ENCODE assay signal across 14 mouse cellular contexts in genomic region chr13:97051158-97051557, GRCm38 (mm10). TPM values are rescaled to one million over a fixed set of nuclear protein-coding genes. Genes with fewer than 3 reads are reported as not detected.
DNase-seq lines count a peak whose midpoint lies in the region; ATAC-seq lines count a peak whose summit lies in the region.
"Had no signal": no experiment of that assay in that cellular context is flagged by ENCODE, and none has a peak within 500 bp of the region (broad histone marks: within the 10 kb centered on the region; RNA-seq: fewer than 3 reads in every experiment).

No protein-coding gene starts in this region.

- no peaks in the 10 kb centered on the region; the same call in 1 of the 2 replicates for H3K4me1 ChIP-seq in hindbrain, embryonic 16.5 days (ENCODE audit: control insufficient read depth, insufficient read depth, low read depth, low read length)
- no peaks in the 10 kb centered on the region for H3K4me1 ChIP-seq in hindbrain, embryonic 10.5 days (replicated peaks)
- H3K4me1 ChIP-seq: embryonic facial prominence, embryonic 15.5 days; heart, embryonic 10.5 days; liver, embryonic 13.5 days; midbrain, embryonic 15.5 days had no signal

- no peaks in the 10 kb centered on the region for H3K27me3 ChIP-seq in hindbrain, embryonic 16.5 days (replicated peaks; ENCODE audit: control insufficient read depth, insufficient read depth, low read length)
- H3K27me3 ChIP-seq in hindbrain, embryonic 10.5 days (ENCODE audit: insufficient read depth, poor library complexity, severe bottlenecking) = no peaks in the 10 kb centered on the region
- H3K27me3 ChIP-seq: embryonic facial prominence, embryonic 15.5 days; midbrain, embryonic 15.5 days had no signal

- H3K27ac ChIP-seq in hindbrain, embryonic 16.5 days (ENCODE audit: low read depth, low read length) = no peak overlapping the region
- H3K27ac ChIP-seq in hindbrain, embryonic 10.5 days = no peak overlapping the region
- H3K27ac ChIP-seq: embryonic facial prominence, embryonic 15.5 days; heart, embryonic 10.5 days; liver, embryonic 13.5 days; midbrain, embryonic 15.5 days had no signal

- WGBS in hindbrain, embryonic 16.5 days = 50% methylated on average over 6 of the region's 6 CpGs
- WGBS in hindbrain, embryonic 10.5 days = 82% methylated on average over 6 of the region's 6 CpGs

- no peak for DNase-seq in hindbrain, embryonic 10.5 days (ENCODE audit: low spot score)
- peak; percentile 65 to 74 for DNase-seq in right cerebral cortex, postnatal 10 days (ENCODE audit: low spot score in 2 of 2)
- DNase-seq in right cerebral cortex, postnatal 36 days (ENCODE audit: low spot score in 2 of 2) = no peak
- peak; percentile 97 to 98 for DNase-seq in cerebellum, postnatal 10 days
- peak; percentile 71 for DNase-seq in testis, postnatal 14 days (ENCODE audit: low spot score)
- DNase-seq in thymus, postnatal 10 days (ENCODE audit: low spot score in 2 of 2) = no peak
- DNase-seq: liver, embryonic 13.5 days; right cerebral cortex, postnatal 14 days had no signal

- no peak overlapping the region for H3K4me2 ChIP-seq in hindbrain, embryonic 16.5 days (ENCODE audit: low read length)
- H3K4me2 ChIP-seq: embryonic facial prominence, embryonic 15.5 days; liver, embryonic 13.5 days; midbrain, embryonic 15.5 days had no signal

- no peaks in the 10 kb centered on the region for H3K36me3 ChIP-seq in hindbrain, embryonic 16.5 days (ENCODE audit: control insufficient read depth, insufficient read depth, low read length)
- H3K36me3 ChIP-seq in hindbrain, embryonic 10.5 days = no peaks in the 10 kb centered on the region
- H3K36me3 ChIP-seq: embryonic facial prominence, embryonic 15.5 days; heart, embryonic 10.5 days; liver, embryonic 13.5 days; midbrain, embryonic 15.5 days had no signal

- H3K9ac ChIP-seq in hindbrain, embryonic 16.5 days (ENCODE audit: low read depth, low read length) = no peak overlapping the region
- H3K9ac ChIP-seq: embryonic facial prominence, embryonic 15.5 days; liver, embryonic 13.5 days; midbrain, embryonic 15.5 days had no signal

- H3K4me3 ChIP-seq in hindbrain, embryonic 16.5 days (ENCODE audit: low read length) = no peak overlapping the region
- no peak overlapping the region for H3K4me3 ChIP-seq in hindbrain, embryonic 10.5 days
- H3K4me3 ChIP-seq: embryonic facial prominence, embryonic 15.5 days; heart, embryonic 10.5 days; liver, embryonic 13.5 days; midbrain, embryonic 15.5 days had no signal

- no peaks in the 10 kb centered on the region for H3K9me3 ChIP-seq in hindbrain, embryonic 16.5 days (ENCODE audit: control insufficient read depth, low read length)
- H3K9me3 ChIP-seq in hindbrain, embryonic 10.5 days = no peaks in the 10 kb centered on the region
- H3K9me3 ChIP-seq: embryonic facial prominence, embryonic 15.5 days; heart, embryonic 10.5 days; liver, embryonic 13.5 days; midbrain, embryonic 15.5 days had no signal

- peak; percentile 78 for ATAC-seq in hindbrain, embryonic 16.5 days
- ATAC-seq in granulocyte monocyte progenitor cell, adult 5-6 weeks (replicated peaks; ENCODE audit: poor library complexity, severe bottlenecking) = no peak
- ATAC-seq: midbrain, embryonic 15.5 days had no signal

RNA-seq across cellular contexts. Expression of gene Fam169a, which starts 15.9 kb away (rescaled TPM):
- polyA plus RNA-seq in hindbrain, embryonic 16.5 days (2015; fragmentation: Nextera tagmentation; extraction: Ambion mirVana) = 28.1 and 31.9 TPM in 2 replicates
- polyA plus RNA-seq in hindbrain, embryonic 10.5 days (2016; fragmentation: Nextera tagmentation; extraction: Ambion mirVana) = 6.9 and 8.4 TPM in 2 replicates
- total RNA-seq in granulocyte monocyte progenitor cell, adult 5-6 weeks (2014; fragmentation: Nextera tagmentation) = not detected in 2 replicates
- total RNA-seq in granulocyte monocyte progenitor cell, adult 5-6 weeks (2017) = 0.47 and 0.88 TPM in 2 replicates

RNA-seq across cellular contexts. Expression of gene 1700029F12Rik, which starts 17.0 kb away (rescaled TPM):
- not detected in 2 replicates for polyA plus RNA-seq in hindbrain, embryonic 16.5 days (2015; fragmentation: Nextera tagmentation; extraction: Ambion mirVana)
- not detected in 2 replicates for polyA plus RNA-seq in hindbrain, embryonic 10.5 days (2016; fragmentation: Nextera tagmentation; extraction: Ambion mirVana)
- total RNA-seq in granulocyte monocyte progenitor cell, adult 5-6 weeks (2014; fragmentation: Nextera tagmentation) = not detected in 2 replicates
- not detected in 2 replicates for total RNA-seq in granulocyte monocyte progenitor cell, adult 5-6 weeks (2017)
- polyA plus RNA-seq: embryonic facial prominence, embryonic 15.5 days; heart, embryonic 10.5 days; large intestine, adult 2 months; liver, embryonic 13.5 days; midbrain, embryonic 15.5 days had no signal

RNA-seq across cellular contexts. Expression of gene Gm6169, which starts 47.9 kb away (rescaled TPM):
- polyA plus RNA-seq in hindbrain, embryonic 16.5 days (2015; fragmentation: Nextera tagmentation; extraction: Ambion mirVana) = 0.69 and 1.4 TPM in 2 replicates
- 0.62 and 0.75 TPM in 2 replicates for polyA plus RNA-seq in hindbrain, embryonic 10.5 days (2016; fragmentation: Nextera tagmentation; extraction: Ambion mirVana)
- total RNA-seq in granulocyte monocyte progenitor cell, adult 5-6 weeks (2014; fragmentation: Nextera tagmentation) = 0.47 and 5.7 TPM in 2 replicates
- 1.4 TPM in 1 of 2 replicates, not detected in the other for total RNA-seq in granulocyte monocyte progenitor cell, adult 5-6 weeks (2017)

Comparison
In these comparisons a context has a peak if more than half of its experiments do, and no peak if none do; other contexts are left out.
1. DNase-seq: peak in right cerebral cortex, postnatal 10 days (2 of 2), cerebellum, postnatal 10 days (2 of 2) and testis, postnatal 14 days (single experiment); none in hindbrain, embryonic 10.5 days (single experiment), right cerebral cortex, postnatal 36 days (0 of 2) and thymus, postnatal 10 days (0 of 2).